Mouse (Mus musculus): ENCODE data around the gene Macrod2.

GRCm38 (mm10) chr2:140621730-140622337, 226.7 kb downstream of the Macrod2 start:
- TF ChIP-seq CTCF (IDR thresholded peaks at IDR 0.05) (no peak), EP300 (IDR thresholded peaks at IDR 0.05) (peak; percentile 92)

Measured in lung, postnatal 0 days (tissue).